Mouse (Mus musculus) E14TG2a.4 (cell line): ENCODE results near the gene Xpnpep2.

Experiments used
- CTCF ChIP-seq: conservative IDR thresholded peaks from 2 replicates; pipeline ENCODE4 v1.5.1; 2014; ENCODE audit warnings: low read length
- NANOG ChIP-seq: IDR thresholded peaks from 2 replicates; pipeline ENCODE4 v1.6.1; 2014; ENCODE audit warnings: borderline replicate concordance, low read length, mixed read lengths

DNA sequence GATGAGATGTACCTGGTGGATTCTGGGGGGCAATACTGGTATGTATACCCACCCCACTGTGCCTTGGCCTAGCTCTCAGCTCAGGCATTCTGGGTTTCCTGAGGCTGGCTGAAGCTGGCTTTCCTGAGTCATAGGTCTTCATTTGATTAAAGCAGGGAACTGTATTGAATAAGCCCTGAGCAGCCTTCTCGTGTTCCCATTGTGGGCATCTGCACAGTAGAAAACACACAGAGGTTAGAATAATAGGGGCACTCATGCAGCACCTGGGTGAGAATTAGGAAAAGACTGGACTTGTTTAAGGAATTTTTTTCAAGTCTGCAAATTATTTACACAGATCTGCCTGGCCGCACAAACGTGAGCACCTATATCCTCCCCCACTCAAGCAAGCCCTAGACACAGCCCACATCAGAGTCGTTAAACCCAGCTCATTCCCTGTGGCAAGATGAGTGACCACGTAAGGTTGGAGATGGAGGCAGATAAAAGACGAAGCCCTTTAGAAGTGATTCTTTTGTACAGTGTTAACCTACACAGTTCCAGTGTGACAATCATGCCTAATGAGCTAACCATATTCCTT is 18.5 kb downstream of the Xpnpep2 start:
- TF ChIP-seq CTCF (no peak), NANOG (no peak)
